Mouse (Mus musculus) heart, adult 11 months (tissue): ENCODE data around the gene Add3.

ENCODE experiments used
- DNase-seq: peaks from one replicate; pipeline ENCODE4 v3.0.0; 2022

Add3 gene

GRCm38 (mm10) chr19:53247558-53247957 is 107.3 kb downstream of the Add3 start:
- DNase-seq = no peak

- peak; percentile 93 for DNase-seq
Observed at GRCm38 (mm10) chr19:53248023-53248494, 107.8 kb downstream of the Add3 start.

GRCm38 (mm10) chr19:53251015-53251414 is 110.8 kb downstream of the Add3 start:
- DNase-seq = peak; percentile 89

GRCm38 (mm10) chr19:53251656-53252055 is 111.4 kb downstream of the Add3 start:
- no peak for DNase-seq

GRCm38 (mm10) chr19:53252111-53253028 is 112.1 kb downstream of the Add3 start:
- DNase-seq = peak; percentile 89

- peak; percentile 78 for DNase-seq
Observed at GRCm38 (mm10) chr19:53256361-53256760, 116.1 kb downstream of the Add3 start.

- peak; percentile 94 for DNase-seq
Observed at GRCm38 (mm10) chr19:53256991-53257594, 116.8 kb downstream of the Add3 start.

GRCm38 (mm10) chr19:53257631-53258560 is 117.7 kb downstream of the Add3 start:
- peak; percentile 87 for DNase-seq

GRCm38 (mm10) chr19:53258740-53259506 is 118.7 kb downstream of the Add3 start:
- DNase-seq = peak; percentile 87

- DNase-seq = no peak
Observed at GRCm38 (mm10) chr19:53259541-53259940, 119.3 kb downstream of the Add3 start.

GRCm38 (mm10) chr19:53260261-53260660 is 120.0 kb downstream of the Add3 start:
- DNase-seq = peak; percentile 82

- peak; percentile 86 for DNase-seq
Observed at GRCm38 (mm10) chr19:53260828-53261227, 120.6 kb downstream of the Add3 start.

GRCm38 (mm10) chr19:53262061-53262460 is 121.8 kb downstream of the Add3 start:
- no peak for DNase-seq

GRCm38 (mm10) chr19:53263859-53264733 is 123.9 kb downstream of the Add3 start:
- peak; percentile 85 for DNase-seq

- peak; percentile 79 for DNase-seq
Observed at GRCm38 (mm10) chr19:53264821-53265727, 124.8 kb downstream of the Add3 start.

- peak; percentile 72 for DNase-seq
Observed at GRCm38 (mm10) chr19:53267305-53267704, 127.1 kb downstream of the Add3 start.

GRCm38 (mm10) chr19:53273055-53273722 is 132.9 kb downstream of the Add3 start:
- peak; percentile 95 for DNase-seq

GRCm38 (mm10) chr19:53273781-53274428 is 133.7 kb downstream of the Add3 start:
- DNase-seq = peak; percentile 93

GRCm38 (mm10) chr19:53275204-53275603 is 135.0 kb downstream of the Add3 start:
- DNase-seq = no peak
